Mouse (Mus musculus): ENCODE results near the gene Tcea3. TPM values are rescaled to one million over a fixed set of nuclear protein-coding genes. Genes with fewer than 3 reads are reported as not detected.

Gene Tcea3
- total and polyA plus RNA-seq, 2 experiments from 2014 or later: 0.66 to 3.1 TPM

DNA sequence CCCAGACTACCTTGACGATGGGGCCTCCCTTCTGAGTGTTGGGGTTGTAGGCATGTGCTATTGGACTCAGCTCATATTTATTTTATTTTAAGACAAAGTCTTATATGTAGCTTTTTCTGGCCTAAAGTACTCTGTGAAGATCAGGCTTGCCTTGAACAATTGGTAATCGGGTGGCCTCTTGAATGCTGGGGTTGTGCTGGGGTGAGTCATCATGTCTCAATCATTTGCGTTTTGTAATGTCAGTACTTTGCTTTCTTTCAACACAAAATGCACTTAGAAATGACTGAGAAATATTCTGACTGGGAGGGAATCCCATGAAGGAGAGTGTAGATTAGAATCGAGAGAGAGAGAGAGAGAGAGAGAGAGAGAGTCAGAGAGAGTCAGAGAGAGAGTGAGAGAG, 72.5 kb downstream of the Tcea3 start:
- H3K27me3 ChIP-seq (ENCODE audit: insufficient read depth, low read length): no peaks in the 10 kb centered on the region
- no peak overlapping the region for H3K4me3 ChIP-seq (ENCODE audit: low read depth, low read length)
- 91% methylated on average over 4 of the region's 4 CpGs for WGBS
- peaks cover 21% of the 10 kb centered on the region for H3K36me3 ChIP-seq (ENCODE audit: insufficient read depth, low read length)
- ATAC-seq (ENCODE audit: low FRiP score) (no peak), DNase-seq (ENCODE audit: low spot score) (no peak)
- no peak overlapping the region for H3K27ac ChIP-seq (ENCODE audit: low read depth, low read length)
- TF ChIP-seq CTCF (IDR thresholded peaks at IDR 0.05): no peak
- H3K4me1 ChIP-seq (ENCODE audit: insufficient read depth, low read length): no peaks in the 10 kb centered on the region
- H3K9me3 ChIP-seq (ENCODE audit: low read length): no peaks in the 10 kb centered on the region
- H3K9ac ChIP-seq (replicated peaks; ENCODE audit: low read length, poor library complexity, severe bottlenecking): no peak overlapping the region
- H3K4me2 ChIP-seq (ENCODE audit: low read depth, low read length, poor library complexity, severe bottlenecking): no peak overlapping the region

- Histone ChIP-seq H3K27me3 (ENCODE audit: insufficient read depth, low read length) (no peaks in the 10 kb centered on the region), H3K9ac (replicated peaks; ENCODE audit: low read length, poor library complexity, severe bottlenecking) (no peak overlapping the region), H3K4me1 (ENCODE audit: insufficient read depth, low read length) (no peaks in the 10 kb centered on the region), H3K4me3 (ENCODE audit: low read depth, low read length) (no peak overlapping the region), H3K9me3 (ENCODE audit: low read length) (no peaks in the 10 kb centered on the region), H3K27ac (ENCODE audit: low read depth, low read length) (no peak overlapping the region), H3K36me3 (ENCODE audit: insufficient read depth, low read length) (peaks cover 12% of the 10 kb centered on the region), H3K4me2 (ENCODE audit: low read depth, low read length, poor library complexity, severe bottlenecking) (no peak overlapping the region)
- ATAC-seq (ENCODE audit: low FRiP score) (no peak), DNase-seq (ENCODE audit: low spot score) (peak; percentile 42)
- TF ChIP-seq CTCF (IDR thresholded peaks at IDR 0.05): peak; percentile 56
- WGBS: 59% methylated on average over 2 of the region's 2 CpGs
Observed at GRCm38 (mm10) chr4:136324226-136324625, 76.7 kb downstream of the Tcea3 start.

Other genes starting within 250 kb of the Tcea3 start
- 23.3 and 27.7 TPM in 2 replicates for gene Eloa, start 226.0 kb upstream of the Tcea3 start, total RNA-seq (2014; rRNA removed)
- 19.0 and 19.3 TPM in 2 replicates for gene Eloa, start 226.0 kb upstream of the Tcea3 start, polyA plus RNA-seq (2015; fragmentation: Nextera tagmentation; extraction: Ambion mirVana)
- gene Rpl11, start 194.3 kb upstream of the Tcea3 start, total RNA-seq (2014; rRNA removed): 601 and 1,077 TPM in 2 replicates
- gene Rpl11, start 194.3 kb upstream of the Tcea3 start, polyA plus RNA-seq (2015; fragmentation: Nextera tagmentation; extraction: Ambion mirVana): 273 and 275 TPM in 2 replicates
- gene Id3, start 104.2 kb upstream of the Tcea3 start, total RNA-seq (2014; rRNA removed): 121 and 208 TPM in 2 replicates
- 148 and 156 TPM in 2 replicates for gene Id3, start 104.2 kb upstream of the Tcea3 start, polyA plus RNA-seq (2015; fragmentation: Nextera tagmentation; extraction: Ambion mirVana)
- gene E2f2, start 75.3 kb upstream of the Tcea3 start, total RNA-seq (2014; rRNA removed): 1.1 and 2.0 TPM in 2 replicates
- gene E2f2, start 75.3 kb upstream of the Tcea3 start, polyA plus RNA-seq (2015; fragmentation: Nextera tagmentation; extraction: Ambion mirVana): 0.46 and 0.50 TPM in 2 replicates
- 5.9 and 7.6 TPM in 2 replicates for gene Asap3, start 41.4 kb upstream of the Tcea3 start, total RNA-seq (2014; rRNA removed)
- gene Asap3, start 41.4 kb upstream of the Tcea3 start, polyA plus RNA-seq (2015; fragmentation: Nextera tagmentation; extraction: Ambion mirVana): 3.7 and 4.1 TPM in 2 replicates
- gene Zfp46, start 37.0 kb downstream of the Tcea3 start, total RNA-seq (2014; rRNA removed): 53.8 and 66.9 TPM in 2 replicates
- gene Zfp46, start 37.0 kb downstream of the Tcea3 start, polyA plus RNA-seq (2015; fragmentation: Nextera tagmentation; extraction: Ambion mirVana): 27.2 and 27.7 TPM in 2 replicates
- 98.0 and 113 TPM in 2 replicates for gene Hnrnpr, start 63.2 kb downstream of the Tcea3 start, total RNA-seq (2014; rRNA removed)
- gene Hnrnpr, start 63.2 kb downstream of the Tcea3 start, polyA plus RNA-seq (2015; fragmentation: Nextera tagmentation; extraction: Ambion mirVana): 157 and 162 TPM in 2 replicates
- 4.4 and 5.1 TPM in 2 replicates for gene Htr1d, start 175.8 kb downstream of the Tcea3 start, total RNA-seq (2014; rRNA removed)
- 5.3 and 5.9 TPM in 2 replicates for gene Htr1d, start 175.8 kb downstream of the Tcea3 start, polyA plus RNA-seq (2015; fragmentation: Nextera tagmentation; extraction: Ambion mirVana)
- 0.19 and 0.27 TPM in 2 replicates for gene 6030445D17Rik, start 214.5 kb downstream of the Tcea3 start, total RNA-seq (2014; rRNA removed)
- 0.22 and 0.40 TPM in 2 replicates for gene 6030445D17Rik, start 214.5 kb downstream of the Tcea3 start, polyA plus RNA-seq (2015; fragmentation: Nextera tagmentation; extraction: Ambion mirVana)
- 15.2 and 17.0 TPM in 2 replicates for gene Luzp1, start 222.0 kb downstream of the Tcea3 start, total RNA-seq (2014; rRNA removed)
- gene Luzp1, start 222.0 kb downstream of the Tcea3 start, polyA plus RNA-seq (2015; fragmentation: Nextera tagmentation; extraction: Ambion mirVana): 50.6 and 58.0 TPM in 2 replicates

Data from midbrain, postnatal 0 days (tissue).